Mouse (Mus musculus) kidney, adult 2 months (tissue): ENCODE data around the gene Pacrg.

Experiments used
- CTCF ChIP-seq: fragments of 200-500 bp; conservative IDR thresholded peaks from 2 replicates; pipeline ENCODE4 v1.5.1; 2011; ENCODE audit warnings: low read depth, mild to moderate bottlenecking, control low read depth, low read length, moderate library complexity, mixed read lengths; ENCODE audit not compliant: insufficient read depth, insufficient read length
- POLR2A ChIP-seq: fragments of 200-500 bp; IDR thresholded peaks from one replicate; pipeline ENCODE4 v1.6.1; 2011; ENCODE audit warnings: low read depth, low read length, control low read depth

- TF ChIP-seq CTCF: no peak
- TF ChIP-seq POLR2A: no peak
These were observed 478.2 kb downstream of the Pacrg start for GRCm38 (mm10) chr17:10361882-10362291.
